Mouse (Mus musculus) myocyte (in vitro differentiated cells): ENCODE measurements around the gene Nbeal2.

Experiments
- E2F4 ChIP-seq: IDR thresholded peaks from one replicate; pipeline ENCODE4 v1.6.1; 2011; ENCODE audit warnings: mild to moderate bottlenecking, control low read depth, moderate library complexity; ENCODE audit not compliant: insufficient read depth
- MAX ChIP-seq: IDR thresholded peaks from one replicate; pipeline ENCODE4 v1.6.1; 2011; ENCODE audit warnings: low read depth, mild to moderate bottlenecking, control low read depth
- POLR2A ChIP-seq: IDR thresholded peaks from one replicate; pipeline ENCODE4 v1.6.1; 2011; ENCODE audit warnings: low read depth, mild to moderate bottlenecking, control low read depth, moderate library complexity; ENCODE audit not compliant: insufficient read length
- POLR2AphosphoS2 ChIP-seq: IDR thresholded peaks from one replicate; pipeline ENCODE4 v1.6.1; 2011; ENCODE audit warnings: low read depth, control low read depth; ENCODE audit not compliant: insufficient read length
- SRF ChIP-seq: IDR thresholded peaks from one replicate; pipeline ENCODE4 v1.6.1; 2011; ENCODE audit warnings: low read depth; ENCODE audit not compliant: control insufficient read depth, insufficient read length
- TCF12 ChIP-seq: IDR thresholded peaks from one replicate; pipeline ENCODE4 v1.6.1; 2011; ENCODE audit warnings: mild to moderate bottlenecking, control low read depth; ENCODE audit not compliant: poor library complexity, insufficient read depth, severe bottlenecking
- TCF3 ChIP-seq: IDR thresholded peaks from one replicate; pipeline ENCODE4 v1.6.1; 2011; ENCODE audit warnings: low read depth, control low read depth; ENCODE audit not compliant: insufficient read length

GRCm38 (mm10) chr9:110666374-110666773, 12.4 kb upstream of the Nbeal2 start:
- no peak for TF ChIP-seq POLR2A
- no peak for TF ChIP-seq TCF3
- no peak for TF ChIP-seq E2F4
- TF ChIP-seq SRF = no peak
- TF ChIP-seq POLR2AphosphoS2 = no peak
- TF ChIP-seq MAX = no peak
- TF ChIP-seq TCF12 = no peak
